Mouse (Mus musculus): Measurements from ENCODE around the gene Cacna1a. TPM values are rescaled to one million over a fixed set of nuclear protein-coding genes. Genes with fewer than 3 reads are reported as not detected.

Cacna1a gene
- polyA plus RNA-seq, 1 experiment from 2014 or later, result 22.3 TPM

DNA sequence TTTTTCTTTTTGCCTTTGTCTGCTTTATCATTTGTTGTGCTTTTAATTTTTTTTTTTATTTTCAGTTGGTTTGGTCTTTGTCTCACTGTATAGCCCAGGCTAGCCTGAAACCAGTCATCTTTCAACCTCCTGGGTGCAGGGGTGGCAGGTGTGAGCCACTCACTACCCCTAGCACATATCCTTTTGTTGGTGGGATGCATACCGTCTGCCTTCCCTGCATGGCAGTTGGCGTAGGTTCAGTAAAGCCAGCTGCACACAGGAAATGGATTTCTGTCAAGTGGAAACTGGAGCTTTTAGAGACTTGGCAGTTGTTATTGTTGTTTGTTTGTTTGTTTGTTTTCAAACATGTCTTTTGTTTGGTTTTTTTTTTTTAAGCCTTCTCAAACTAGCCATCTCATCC, 132.8 kb downstream of the Cacna1a start:
- peak overlapping the region; percentile 63 for H3K27ac ChIP-seq (replicated peaks)
- no peaks in the 10 kb centered on the region for H3K27me3 ChIP-seq
- 0 out of 2 replicates have a peak, but pooled peaks cover 3% of the 10 kb centered on the region for H3K4me1 ChIP-seq (replicated peaks)
- H3K9ac ChIP-seq, result no peak overlapping the region
- H3K4me2 ChIP-seq, result no peak overlapping the region
- WGBS, result 40% methylated on average over 2 of the region's 2 CpGs
- H3K36me3 ChIP-seq, result peaks cover 38% of the 10 kb centered on the region
- H3K9me3 ChIP-seq, result no peaks in the 10 kb centered on the region
- ATAC-seq (ENCODE audit: low FRiP score, low read depth), result no peak
- H3K4me3 ChIP-seq, result no peak overlapping the region

DNA sequence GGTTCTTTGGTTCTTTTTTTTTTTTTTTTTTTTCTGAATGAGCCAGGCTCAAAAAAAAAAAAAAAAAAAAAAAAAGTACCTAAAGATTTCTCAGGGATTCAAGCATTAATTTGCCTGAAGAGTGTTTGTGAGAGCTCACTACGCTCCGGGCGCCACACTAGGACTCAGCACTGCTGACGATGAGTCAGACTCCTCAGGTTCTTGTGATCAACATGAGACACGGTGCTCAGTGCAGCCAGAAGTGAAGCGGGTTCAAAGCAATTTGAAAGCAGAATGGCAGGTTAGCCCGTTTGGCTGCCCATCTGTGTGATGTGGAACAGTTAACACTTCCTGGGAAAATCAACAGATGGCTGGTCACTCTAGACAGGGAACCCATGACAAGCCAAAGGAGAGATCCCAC, 139.8 kb downstream of the Cacna1a start:
- Histone ChIP-seq H3K36me3 (peaks cover 70% of the 10 kb centered on the region), H3K27ac (replicated peaks) (no peak overlapping the region), H3K9me3 (peaks cover 4% of the 10 kb centered on the region; the same call in 1 of the 2 replicates), H3K4me3 (no peak overlapping the region), H3K4me2 (no peak overlapping the region), H3K27me3 (no peaks in the 10 kb centered on the region), H3K9ac (no peak overlapping the region), H3K4me1 (replicated peaks) (no peaks in the 10 kb centered on the region)
- no peak for ATAC-seq (ENCODE audit: low FRiP score, low read depth)
- 89% methylated on average over 7 of the region's 7 CpGs for WGBS

DNA sequence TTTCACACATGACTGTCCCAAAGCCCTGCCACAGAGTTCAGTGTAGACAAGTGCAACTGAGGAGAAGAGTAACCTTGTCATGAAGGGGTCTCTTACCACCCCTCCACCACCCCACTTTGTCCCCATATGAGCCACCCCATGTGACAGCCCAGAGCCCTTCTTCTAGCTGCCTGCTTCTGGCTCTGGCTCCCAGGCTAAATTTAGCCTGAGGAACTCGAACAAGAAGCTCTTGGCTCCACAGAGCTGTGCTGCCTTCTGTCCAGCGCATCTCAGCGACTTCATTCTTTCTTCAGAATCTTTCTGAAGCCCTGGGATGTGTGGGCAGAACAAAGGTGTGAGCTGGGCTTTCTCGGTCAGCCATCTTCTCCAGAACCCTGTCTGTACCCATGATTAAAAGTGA, 141.3 kb downstream of the Cacna1a start:
- Histone ChIP-seq H3K27ac (replicated peaks) (no peak overlapping the region), H3K27me3 (no peaks in the 10 kb centered on the region), H3K36me3 (peaks cover 69% of the 10 kb centered on the region), H3K4me1 (replicated peaks) (no peaks in the 10 kb centered on the region), H3K9ac (no peak overlapping the region), H3K4me3 (no peak overlapping the region), H3K4me2 (no peak overlapping the region), H3K9me3 (peaks cover 4% of the 10 kb centered on the region; the same call in 1 of the 2 replicates)
- no peak for ATAC-seq (ENCODE audit: low FRiP score, low read depth)
- WGBS, result 85% methylated on average over 4 of the region's 4 CpGs

DNA sequence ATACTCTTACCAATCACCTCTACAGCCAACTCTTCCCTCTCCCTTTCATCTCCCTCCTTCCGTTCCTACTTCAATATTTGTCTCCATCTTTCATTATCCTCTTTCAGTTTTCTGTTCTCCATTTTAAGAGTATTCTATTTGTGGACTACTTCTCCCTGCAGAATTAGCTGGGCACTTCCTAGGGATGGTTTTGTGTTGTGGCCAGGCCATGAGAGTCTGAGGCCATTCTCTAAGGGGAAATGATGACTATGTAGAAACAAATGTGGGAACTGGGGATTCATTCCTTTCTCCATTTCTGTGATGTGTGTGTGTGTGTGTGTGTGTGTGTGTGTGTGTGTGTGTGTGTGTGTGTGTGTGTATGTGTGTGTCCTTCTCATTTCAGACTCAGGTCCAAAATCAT, 144.5 kb downstream of the Cacna1a start:
- Histone ChIP-seq H3K36me3 (peaks cover 76% of the 10 kb centered on the region), H3K9ac (no peak overlapping the region), H3K4me2 (no peak overlapping the region), H3K9me3 (peaks cover 4% of the 10 kb centered on the region; the same call in 1 of the 2 replicates), H3K4me1 (replicated peaks) (no peaks in the 10 kb centered on the region), H3K27ac (replicated peaks) (no peak overlapping the region), H3K27me3 (no peaks in the 10 kb centered on the region), H3K4me3 (no peak overlapping the region)
- ATAC-seq (ENCODE audit: low FRiP score, low read depth), result no peak
- 97% methylated on average over 1 of the region's 1 CpGs for WGBS

DNA sequence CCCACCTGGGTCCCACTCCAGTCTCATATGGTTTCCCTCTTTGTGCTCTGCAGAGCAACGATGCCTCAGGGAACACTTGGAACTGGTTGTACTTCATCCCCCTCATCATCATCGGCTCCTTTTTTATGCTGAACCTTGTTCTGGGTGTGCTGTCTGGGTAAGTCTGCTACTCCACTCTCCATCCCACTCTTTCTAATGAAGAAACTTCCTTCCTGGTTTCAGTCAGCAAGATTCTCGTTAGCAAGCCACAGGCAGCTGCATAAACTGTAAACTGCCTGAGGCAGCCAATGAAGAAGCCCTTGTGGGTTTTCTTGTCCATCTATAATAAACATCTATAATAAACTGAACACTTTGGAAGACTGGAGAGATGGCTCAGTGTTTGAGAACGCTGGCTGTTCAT, 145.1 kb downstream of the Cacna1a start:
- ATAC-seq (ENCODE audit: low FRiP score, low read depth), result no peak
- Histone ChIP-seq H3K9me3 (peaks cover 4% of the 10 kb centered on the region; the same call in 1 of the 2 replicates), H3K36me3 (peaks cover 81% of the 10 kb centered on the region), H3K4me3 (no peak overlapping the region), H3K4me2 (no peak overlapping the region), H3K27me3 (no peaks in the 10 kb centered on the region), H3K27ac (replicated peaks) (no peak overlapping the region), H3K4me1 (replicated peaks) (no peaks in the 10 kb centered on the region), H3K9ac (no peak overlapping the region)
- 92% methylated on average over 4 of the region's 4 CpGs for WGBS

DNA sequence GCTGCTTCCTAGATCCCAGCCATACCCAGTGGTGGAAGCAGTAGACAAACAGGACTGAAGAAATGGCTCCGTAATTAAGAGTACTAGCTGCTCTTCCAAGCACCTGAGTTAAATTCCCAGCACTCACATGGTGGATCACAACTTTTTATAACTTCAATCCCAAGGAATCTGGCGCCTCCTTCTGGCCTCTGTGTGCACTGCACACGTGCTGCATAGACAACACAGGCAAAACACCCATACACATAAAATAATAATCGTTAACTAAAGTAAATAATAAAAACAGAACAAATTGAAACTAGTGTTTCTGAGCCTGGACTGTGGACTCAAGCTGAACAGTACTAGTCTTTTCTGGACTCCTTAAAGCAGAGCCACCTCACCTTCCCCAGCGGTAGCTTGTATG, 148.7 kb downstream of the Cacna1a start:
- H3K4me3 ChIP-seq, result no peak overlapping the region
- H3K27me3 ChIP-seq, result no peaks in the 10 kb centered on the region
- peaks cover 65% of the 10 kb centered on the region for H3K36me3 ChIP-seq
- H3K27ac ChIP-seq (replicated peaks), result no peak overlapping the region
- peaks cover 4% of the 10 kb centered on the region; the same call in 1 of the 2 replicates for H3K9me3 ChIP-seq
- WGBS, result 81% methylated on average over 5 of the region's 5 CpGs
- ATAC-seq (ENCODE audit: low FRiP score, low read depth), result no peak
- H3K4me1 ChIP-seq (replicated peaks), result no peaks in the 10 kb centered on the region
- H3K4me2 ChIP-seq, result no peak overlapping the region
- H3K9ac ChIP-seq, result no peak overlapping the region

DNA sequence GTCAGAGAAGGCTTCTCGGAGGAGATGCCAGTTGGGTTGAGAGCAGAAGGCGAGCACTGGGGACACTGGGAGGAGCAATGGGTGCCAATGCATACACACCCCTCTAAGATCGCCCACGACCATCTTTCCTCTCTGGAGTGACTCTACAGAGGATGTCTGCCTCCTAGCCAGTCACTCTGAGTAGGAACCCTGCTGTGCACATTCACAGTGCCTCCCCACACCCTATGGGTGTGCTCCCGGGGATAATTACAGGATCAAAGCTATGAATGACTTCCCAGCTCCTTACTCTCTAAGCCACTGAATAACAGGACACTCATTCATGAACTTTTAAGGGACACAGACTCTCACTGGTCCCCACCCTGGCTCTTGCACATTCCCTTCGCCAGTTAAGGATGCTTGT, 151.1 kb downstream of the Cacna1a start:
- H3K36me3 ChIP-seq, result peaks cover 46% of the 10 kb centered on the region
- H3K4me3 ChIP-seq, result no peak overlapping the region
- no peak for ATAC-seq (ENCODE audit: low FRiP score, low read depth)
- 70% methylated on average over 6 of the region's 6 CpGs for WGBS
- no peak overlapping the region for H3K9ac ChIP-seq
- no peaks in the 10 kb centered on the region for H3K27me3 ChIP-seq
- H3K4me1 ChIP-seq (replicated peaks), result no peaks in the 10 kb centered on the region
- no peak overlapping the region for H3K27ac ChIP-seq (replicated peaks)
- no peaks in the 10 kb centered on the region for H3K9me3 ChIP-seq
- no peak overlapping the region for H3K4me2 ChIP-seq

DNA sequence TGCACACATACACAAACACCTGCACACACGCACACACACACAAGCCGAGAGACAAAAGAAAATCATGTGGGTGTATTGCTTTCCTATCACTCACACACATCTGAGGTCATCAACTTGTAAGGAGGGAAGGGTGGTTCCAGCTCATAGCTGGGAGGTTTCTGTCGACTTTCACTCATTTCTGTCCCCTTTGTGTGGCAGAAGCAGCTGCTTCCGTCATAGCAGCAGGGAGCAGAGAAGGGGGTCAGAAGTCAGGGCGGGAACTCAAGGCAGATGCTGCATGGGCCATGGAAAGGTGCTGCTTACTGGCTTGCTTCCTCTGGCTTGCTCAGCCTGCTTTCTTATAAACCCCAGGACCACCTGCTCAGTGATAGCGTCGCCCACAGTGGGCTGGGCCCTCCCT, 154.2 kb downstream of the Cacna1a start:
- H3K9ac ChIP-seq, result no peak overlapping the region
- H3K4me3 ChIP-seq, result no peak overlapping the region
- peaks cover 44% of the 10 kb centered on the region for H3K36me3 ChIP-seq
- H3K27ac ChIP-seq (replicated peaks), result no peak overlapping the region
- H3K27me3 ChIP-seq, result no peaks in the 10 kb centered on the region
- ATAC-seq (ENCODE audit: low FRiP score, low read depth), result no peak
- H3K9me3 ChIP-seq, result no peaks in the 10 kb centered on the region
- WGBS, result 63% methylated on average over 7 of the region's 7 CpGs
- H3K4me1 ChIP-seq (replicated peaks), result no peaks in the 10 kb centered on the region
- H3K4me2 ChIP-seq, result no peak overlapping the region

DNA sequence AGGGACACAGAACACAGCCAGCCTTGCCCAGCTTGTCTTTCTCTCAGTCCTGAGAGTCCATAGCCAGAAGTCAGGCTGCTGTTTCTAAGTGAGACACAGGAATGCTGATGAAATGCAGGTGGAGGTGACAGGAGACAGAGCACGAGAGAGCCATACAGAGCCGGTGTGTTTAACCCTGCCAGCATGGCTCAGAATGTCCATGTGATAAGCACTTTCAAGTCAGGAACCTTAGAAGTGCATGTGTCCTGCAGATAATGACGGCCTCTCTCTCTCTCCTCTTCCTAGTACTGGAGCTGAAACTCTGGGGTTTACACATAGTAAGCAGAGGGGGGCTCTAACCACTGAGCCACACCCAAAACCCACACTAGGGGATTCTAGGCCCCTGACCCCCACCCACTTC, 157.3 kb downstream of the Cacna1a start:
- H3K4me3 ChIP-seq, result no peak overlapping the region
- H3K4me1 ChIP-seq (replicated peaks), result no peaks in the 10 kb centered on the region
- ATAC-seq (ENCODE audit: low FRiP score, low read depth), result no peak
- H3K27me3 ChIP-seq, result no peaks in the 10 kb centered on the region
- H3K27ac ChIP-seq (replicated peaks), result no peak overlapping the region
- peaks cover 55% of the 10 kb centered on the region for H3K36me3 ChIP-seq
- no peak overlapping the region for H3K4me2 ChIP-seq
- H3K9ac ChIP-seq, result no peak overlapping the region
- 91% methylated on average over 3 of the region's 3 CpGs for WGBS
- H3K9me3 ChIP-seq, result no peaks in the 10 kb centered on the region

DNA sequence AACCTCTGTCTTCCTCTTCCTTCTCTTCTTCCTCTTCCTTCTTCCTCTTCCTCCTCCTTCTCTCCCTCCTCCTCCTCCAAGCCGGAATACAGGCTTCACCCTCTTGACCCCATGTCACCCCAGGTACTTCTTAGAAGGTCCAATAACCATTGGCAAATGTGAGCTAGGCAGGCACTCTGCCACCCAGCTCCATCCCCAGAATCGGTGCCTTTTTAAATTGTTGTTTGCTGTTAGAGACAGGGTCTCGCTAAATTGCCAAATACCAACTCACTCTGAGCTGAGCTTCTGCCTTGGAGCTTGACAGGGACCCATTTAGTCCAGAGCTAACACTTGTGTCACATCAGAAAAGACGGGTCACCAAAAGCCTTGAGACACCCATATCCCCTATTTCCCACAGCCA, 164.2 kb downstream of the Cacna1a start:
- H3K36me3 ChIP-seq, result peaks cover 29% of the 10 kb centered on the region

DNA sequence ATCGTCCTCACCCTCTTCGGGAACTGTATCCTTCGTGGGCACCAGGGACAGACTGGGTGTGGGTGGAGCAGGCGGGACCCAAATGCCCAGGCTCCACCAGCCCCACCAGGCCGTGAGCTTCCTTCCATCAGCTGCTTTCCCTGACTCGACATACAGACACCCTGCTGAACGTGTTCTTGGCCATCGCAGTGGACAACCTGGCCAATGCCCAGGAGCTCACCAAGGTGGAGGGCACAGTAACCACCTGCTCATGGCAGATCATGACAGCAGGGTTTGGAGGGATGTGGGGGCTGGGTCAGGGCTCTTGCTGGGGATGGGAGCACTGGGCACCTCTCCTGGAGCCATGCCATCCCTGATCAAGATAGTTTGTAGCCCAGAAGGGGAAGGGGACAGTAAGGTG, 164.9 kb downstream of the Cacna1a start:
- WGBS, result 83% methylated on average over 8 of the region's 8 CpGs
- Histone ChIP-seq H3K27me3 (peaks cover 22% of the 10 kb centered on the region), H3K4me1 (replicated peaks) (peaks cover 18% of the 10 kb centered on the region), H3K9me3 (no peaks in the 10 kb centered on the region), H3K4me2 (no peak overlapping the region), H3K36me3 (peaks cover 27% of the 10 kb centered on the region), H3K27ac (replicated peaks) (no peak overlapping the region), H3K4me3 (no peak overlapping the region), H3K9ac (no peak overlapping the region)
- ATAC-seq (ENCODE audit: low FRiP score, low read depth), result no peak

More for the DNA sequence above, 164.2 kb downstream of the Cacna1a start:
- peaks cover 15% of the 10 kb centered on the region for H3K27me3 ChIP-seq
- WGBS, result 88% methylated on average over 4 of the region's 4 CpGs
- H3K9me3 ChIP-seq, result no peaks in the 10 kb centered on the region
- no peak overlapping the region for H3K9ac ChIP-seq
- no peak overlapping the region for H3K4me3 ChIP-seq
- H3K4me2 ChIP-seq, result no peak overlapping the region
- no peak for ATAC-seq (ENCODE audit: low FRiP score, low read depth)
- no peak overlapping the region for H3K27ac ChIP-seq (replicated peaks)
- H3K4me1 ChIP-seq (replicated peaks), result peaks cover 18% of the 10 kb centered on the region

DNA sequence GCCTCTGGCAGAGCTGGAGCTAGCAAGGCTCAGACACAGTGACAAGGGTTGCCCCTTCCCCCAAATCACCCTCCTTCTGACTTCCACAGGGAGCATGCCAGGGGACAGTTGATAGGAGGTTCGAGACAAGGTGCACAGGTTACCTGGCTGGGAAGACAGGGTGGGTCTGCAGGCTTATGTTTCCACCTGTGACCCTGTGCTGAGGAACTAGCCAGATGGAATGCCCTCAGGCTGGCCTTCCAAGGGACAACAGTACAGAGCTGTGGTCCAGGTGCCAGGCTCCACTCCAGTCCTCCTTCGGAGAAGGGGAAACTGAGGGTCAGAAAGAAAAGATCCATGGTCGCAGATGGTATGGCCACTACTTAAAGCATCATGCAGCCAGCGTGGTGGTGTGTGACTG, 165.4 kb downstream of the Cacna1a start:
- 84% methylated on average over 4 of the region's 4 CpGs for WGBS
- H3K27me3 ChIP-seq, result peaks cover 26% of the 10 kb centered on the region
- no peak overlapping the region for H3K4me3 ChIP-seq
- H3K4me2 ChIP-seq, result no peak overlapping the region
- no peak overlapping the region for H3K9ac ChIP-seq
- H3K4me1 ChIP-seq (replicated peaks), result peaks cover 18% of the 10 kb centered on the region
- H3K36me3 ChIP-seq, result peaks cover 27% of the 10 kb centered on the region
- no peaks in the 10 kb centered on the region for H3K9me3 ChIP-seq
- no peak for ATAC-seq (ENCODE audit: low FRiP score, low read depth)
- H3K27ac ChIP-seq (replicated peaks), result no peak overlapping the region

DNA sequence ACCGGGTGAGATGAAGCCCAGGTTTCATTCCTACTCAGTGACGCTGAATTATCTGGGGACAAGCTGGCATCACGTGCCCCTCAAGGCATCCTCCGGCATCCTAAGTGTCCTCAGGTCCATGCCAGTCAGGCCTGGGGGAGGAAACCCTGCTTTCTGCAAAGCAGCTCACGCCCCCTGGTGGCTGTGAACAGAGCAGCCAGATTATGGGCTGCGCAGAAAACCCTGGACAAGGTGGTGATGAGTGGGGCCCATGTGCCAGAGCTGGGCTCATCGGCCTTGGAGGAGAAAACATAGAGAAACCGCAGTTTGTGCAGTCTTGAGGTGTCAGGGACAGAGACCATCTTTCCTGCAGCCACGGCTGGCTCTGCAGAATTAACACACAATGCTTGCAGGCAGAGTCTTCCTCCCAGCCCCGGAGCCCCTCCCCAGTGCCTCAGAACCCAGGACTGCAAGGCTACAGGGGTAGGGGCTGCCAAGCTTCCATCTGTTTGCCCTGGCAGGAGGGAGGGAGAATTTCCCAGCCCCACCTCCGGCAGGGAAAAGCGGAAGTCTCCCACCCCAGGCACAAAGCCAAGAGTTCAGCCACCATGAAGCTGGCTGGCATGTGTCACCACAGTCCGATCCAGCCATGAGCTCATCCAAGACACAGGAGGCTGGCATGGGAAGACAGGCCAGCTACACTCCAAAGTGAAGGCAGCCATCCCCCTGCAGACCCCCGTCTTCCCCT, 166.2 kb downstream of the Cacna1a start:
- Histone ChIP-seq H3K4me2 (peak overlapping the region; percentile 29; the same call in 1 of the 2 replicates), H3K4me1 (replicated peaks) (peaks cover 22% of the 10 kb centered on the region), H3K4me3 (no peak overlapping the region), H3K27me3 (peaks cover 26% of the 10 kb centered on the region), H3K9ac (no peak overlapping the region), H3K36me3 (peaks cover 21% of the 10 kb centered on the region), H3K27ac (replicated peaks) (peak overlapping the region; percentile 82), H3K9me3 (no peaks in the 10 kb centered on the region)
- ATAC-seq (ENCODE audit: low FRiP score, low read depth), result peak; percentile 89
- 34% methylated on average over 14 of the region's 14 CpGs for WGBS
